Mouse (Mus musculus) CD8-positive naive resting alpha-beta T cell, adult 2 months (primary cell): Measurements from ENCODE around the gene Sult5a1.
A peak's percentile ranks its signal among the peaks of the same experiment; 100 is the strongest.
"Not testable (repeated sequence)": the region's sequence is repeated elsewhere in the genome, so short reads cannot be mapped to it uniquely, and the experiment has no call there.

ENCODE experiments used
- DNase-seq, 2 experiments: peaks; one replicate each; pipeline ENCODE4 v3.0.0; 2022; ENCODE audit warnings: low read depth in 2 of 2, low spot score in 2 of 2

Gene Sult5a1

DNA sequence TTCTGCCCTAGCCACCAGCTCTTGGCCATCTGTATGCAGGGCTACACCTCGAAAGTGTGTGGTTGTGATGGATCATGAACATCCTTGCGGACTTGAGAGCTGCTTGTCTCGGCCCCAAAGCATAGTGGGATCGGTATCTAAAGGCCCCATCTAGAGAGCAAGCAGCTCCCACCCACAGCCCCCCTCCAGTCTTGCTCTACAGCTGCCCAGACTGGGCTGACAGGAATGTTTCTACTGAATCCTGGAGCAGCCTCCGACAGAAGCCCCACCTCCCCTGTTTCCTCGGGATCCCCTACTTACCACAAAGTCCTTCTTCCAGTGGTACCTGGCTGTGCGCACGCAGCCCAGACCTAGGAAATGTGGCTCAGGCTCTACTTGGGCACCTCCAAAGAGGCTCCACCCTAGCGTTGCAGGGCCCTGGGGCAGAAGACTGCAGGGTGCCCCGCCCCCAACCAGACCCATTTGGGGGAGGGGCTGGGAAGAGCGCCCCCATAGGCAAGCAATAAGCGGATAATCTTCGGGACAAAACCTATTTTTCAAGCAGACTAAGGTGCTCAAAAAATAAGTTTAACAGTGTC is at the start of gene Sult5a1:
TSS of gene Sult5a1 (minus strand) at position 428 of the 578 bp plus-strand sequence.
- no peak for DNase-seq

DNA sequence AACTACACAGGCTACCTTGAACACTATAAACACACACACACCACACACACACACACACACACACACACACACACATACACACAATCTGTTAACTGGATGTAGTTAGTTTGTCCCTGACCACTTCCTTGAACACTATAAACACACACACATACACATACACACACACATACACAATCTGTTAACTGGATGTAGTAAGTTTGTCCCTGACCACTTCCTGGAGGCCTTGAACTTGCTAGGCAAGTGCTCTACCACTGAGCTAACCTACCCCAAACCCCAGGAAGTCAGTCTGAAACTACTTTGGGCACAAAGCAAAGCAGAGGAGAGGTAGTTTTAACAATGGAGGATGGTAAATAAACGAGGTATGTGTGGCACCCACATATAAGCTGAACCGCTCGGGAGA is 45.5 kb upstream of the Sult5a1 start:
- DNase-seq: peak in 1 of 2 experiments; percentile 14

DNA sequence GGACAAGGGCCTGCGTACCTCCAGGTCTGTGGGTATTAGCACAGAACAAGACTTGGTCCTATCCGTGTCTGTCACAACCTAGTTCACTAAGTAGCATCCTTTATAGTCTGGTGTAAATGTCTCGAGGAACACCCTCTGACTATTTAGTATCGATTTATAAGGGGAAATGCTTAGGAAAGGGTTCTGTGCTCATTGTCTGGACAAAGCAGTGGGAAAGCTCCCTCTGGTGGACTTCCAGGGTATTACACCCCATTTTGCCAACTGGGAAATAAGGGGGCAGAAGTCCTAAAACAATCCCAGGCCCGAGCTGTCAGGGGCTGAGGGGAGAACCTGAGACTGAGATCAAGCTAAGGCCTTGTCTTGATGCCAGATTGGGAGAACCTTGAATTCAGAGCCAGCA is 44.2 kb upstream of the Sult5a1 start:
- DNase-seq: peak; percentile 74

DNA sequence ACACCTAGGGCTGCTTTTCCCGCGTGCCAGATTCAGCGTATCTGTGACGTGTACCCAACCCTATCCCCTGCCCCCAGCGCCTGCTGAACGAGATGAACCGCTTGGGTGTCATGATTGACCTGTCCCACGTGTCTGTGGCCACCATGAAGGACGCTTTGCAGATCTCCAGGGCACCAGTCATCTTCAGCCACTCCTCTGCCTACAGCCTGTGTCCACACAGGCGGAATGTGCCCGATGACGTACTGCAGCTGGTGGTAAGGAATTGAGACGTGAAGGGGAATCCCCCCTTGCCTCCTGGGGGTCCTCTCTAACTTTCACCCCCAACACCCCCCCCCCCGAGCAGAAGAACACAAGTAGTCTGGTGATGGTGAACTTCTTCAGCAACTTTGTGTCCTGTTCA is 41.7 kb upstream of the Sult5a1 start:
- DNase-seq: no peak

DNA sequence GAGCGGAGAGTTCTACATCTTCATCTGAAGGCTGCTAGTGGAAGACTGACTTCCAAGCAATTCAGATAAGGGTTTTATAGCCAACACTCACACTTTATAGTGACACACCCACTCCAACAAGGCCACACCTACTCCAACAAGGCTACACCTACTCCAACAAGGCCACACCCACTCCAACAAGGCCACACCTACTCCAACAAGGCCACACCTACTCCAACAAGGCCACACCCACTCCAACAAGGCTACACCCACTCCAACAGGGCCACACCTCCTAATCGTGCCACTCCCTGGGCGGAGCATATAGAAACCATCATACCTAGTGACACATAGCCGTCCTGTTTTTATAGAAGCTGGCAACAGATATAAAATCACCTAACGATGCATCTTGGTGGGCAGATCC is 38.9 kb upstream of the Sult5a1 start:
- not testable (repeated sequence) for DNase-seq

DNA sequence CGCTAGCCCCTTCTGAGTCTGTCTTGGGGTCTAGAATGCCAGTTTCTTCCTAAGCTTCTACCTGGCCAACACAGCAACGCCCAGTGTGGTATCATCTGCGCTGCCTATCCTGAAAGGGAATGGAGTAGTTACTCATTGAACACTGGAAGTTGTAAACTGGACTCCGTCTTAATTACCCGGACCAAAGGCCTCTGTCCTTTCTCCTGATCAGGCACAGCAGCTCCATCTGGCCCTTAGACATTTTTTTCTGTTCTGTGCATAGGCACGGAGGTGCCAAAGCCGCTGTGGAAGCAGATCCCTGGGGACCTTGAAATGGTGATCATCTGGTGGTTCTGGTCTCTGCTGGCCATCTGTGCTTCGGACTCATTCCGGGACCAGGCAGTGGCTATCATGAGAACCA is 35.7 kb upstream of the Sult5a1 start:
- no peak for DNase-seq

DNA sequence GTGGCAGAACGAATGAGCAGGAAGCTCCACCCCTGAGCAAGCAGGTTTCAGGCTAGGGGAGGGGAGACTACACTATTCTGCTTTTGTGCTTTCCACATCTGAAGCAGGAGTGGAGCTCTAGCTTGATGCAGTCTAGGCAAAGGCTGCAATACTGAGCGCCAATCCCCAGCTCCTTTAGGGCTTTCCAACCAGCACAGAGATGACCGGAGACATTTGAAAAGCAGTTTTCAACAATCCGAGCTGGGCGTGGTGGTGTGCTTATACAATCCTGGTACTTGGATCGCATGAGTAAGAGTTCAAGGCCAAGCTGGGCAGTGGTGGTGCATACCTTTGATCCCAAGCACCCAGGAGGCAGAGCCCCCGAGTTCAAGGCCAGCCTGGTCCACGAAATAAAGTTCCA is 33.8 kb upstream of the Sult5a1 start:
- DNase-seq: no peak

DNA sequence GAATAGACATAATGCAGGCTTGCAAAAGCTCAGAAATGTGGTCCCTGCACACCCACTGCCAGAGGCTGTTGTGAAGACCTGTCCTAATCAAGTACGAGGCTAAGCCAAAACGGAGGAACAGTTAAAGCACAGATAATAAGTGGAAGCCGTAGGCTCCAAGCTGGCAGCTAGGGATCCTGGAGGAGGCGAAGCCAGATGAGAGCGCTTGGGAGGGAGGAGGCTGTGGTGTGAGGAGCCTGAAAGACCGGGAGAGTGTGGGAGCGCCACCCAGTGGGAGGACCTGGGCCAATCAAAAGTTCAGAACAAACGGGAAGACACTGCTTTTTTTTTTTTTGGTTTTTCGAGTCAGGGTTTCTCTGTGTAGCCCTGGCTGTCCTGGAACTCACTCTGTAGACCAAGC is 32.6 kb upstream of the Sult5a1 start:
- DNase-seq: peak in 1 of 2 experiments; percentile 27

DNA sequence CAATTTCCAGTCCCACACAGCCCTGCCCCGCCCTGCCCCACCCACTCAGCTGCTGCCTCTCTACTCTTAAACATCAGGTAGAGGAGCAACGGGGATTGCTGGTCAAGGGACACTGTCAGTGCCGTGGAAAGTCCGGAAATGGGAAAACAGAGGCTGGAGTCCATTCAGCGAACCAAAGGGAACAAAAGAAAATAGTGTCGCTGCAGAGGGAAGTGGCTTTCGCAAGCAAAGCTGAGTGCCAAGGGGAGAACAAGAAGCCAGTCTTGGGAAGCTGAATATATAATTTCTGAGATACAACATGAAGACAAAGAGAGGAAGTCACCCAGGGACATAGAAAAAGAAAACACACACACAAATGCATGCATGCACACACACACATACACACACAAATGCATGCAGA is 30.7 kb upstream of the Sult5a1 start:
- DNase-seq: no peak

DNA sequence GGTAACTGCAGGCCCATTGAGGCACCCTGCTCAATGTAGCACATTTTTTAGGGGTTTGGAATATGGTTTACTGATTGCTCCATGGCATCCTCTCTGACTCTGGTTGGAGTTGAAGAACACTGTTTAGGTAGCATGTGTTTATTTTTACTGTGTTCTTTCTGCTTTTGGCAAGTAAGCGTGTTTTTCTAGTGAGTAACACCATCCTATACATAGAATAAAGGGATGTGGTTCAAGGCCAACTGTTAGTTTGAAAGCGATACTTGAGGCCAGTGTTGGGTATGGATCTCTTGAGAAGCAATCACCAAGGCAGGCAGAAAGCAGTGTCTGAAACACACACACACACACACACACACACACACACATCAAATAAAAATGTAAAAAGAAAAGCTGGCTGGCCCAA is 29.9 kb upstream of the Sult5a1 start:
- no peak for DNase-seq

DNA sequence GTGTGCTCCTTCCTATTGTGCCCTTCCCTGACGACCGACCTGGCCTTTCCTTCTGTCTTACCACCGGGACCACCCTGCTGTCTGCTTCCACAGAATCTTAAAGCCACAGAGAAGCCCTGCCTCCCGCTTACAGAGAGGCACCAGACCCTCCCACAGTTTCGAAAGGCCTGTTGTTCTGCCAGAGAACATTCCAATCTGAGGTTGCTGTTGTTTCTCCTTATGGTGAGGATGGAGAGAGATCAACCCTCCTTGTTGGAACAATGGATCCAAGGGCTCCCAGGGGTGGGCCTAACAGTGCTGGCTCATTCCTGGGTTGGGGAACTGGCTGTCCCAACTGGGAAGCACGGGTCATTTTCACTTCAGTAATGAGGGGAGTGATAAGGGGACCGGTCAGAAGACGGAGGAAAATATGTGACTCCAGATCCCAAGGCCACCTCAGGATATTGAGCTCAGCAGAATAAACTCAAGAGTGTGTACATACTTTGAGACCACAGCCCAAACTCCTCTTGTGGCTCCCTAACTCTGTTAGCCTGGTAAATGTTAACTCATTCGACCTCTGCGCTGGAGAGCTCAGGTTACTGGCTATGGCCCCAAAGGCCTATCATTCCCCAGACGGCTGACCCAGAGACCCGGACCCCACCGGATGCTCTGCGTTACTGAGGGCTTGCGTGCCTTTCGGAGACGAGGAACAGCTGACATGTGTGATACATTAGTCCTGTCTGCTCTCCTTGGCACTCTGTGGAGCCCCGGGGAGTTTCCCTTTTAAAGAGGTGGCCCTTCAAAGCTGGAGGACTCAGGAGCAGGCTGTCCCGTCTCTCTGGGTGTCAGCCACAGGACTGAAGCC is 27.7 kb upstream of the Sult5a1 start, which contains the start of gene Dpep1:
TSS of gene Dpep1 (plus strand) at position 677 of the 844 bp plus-strand sequence.
- no peak for DNase-seq

DNA sequence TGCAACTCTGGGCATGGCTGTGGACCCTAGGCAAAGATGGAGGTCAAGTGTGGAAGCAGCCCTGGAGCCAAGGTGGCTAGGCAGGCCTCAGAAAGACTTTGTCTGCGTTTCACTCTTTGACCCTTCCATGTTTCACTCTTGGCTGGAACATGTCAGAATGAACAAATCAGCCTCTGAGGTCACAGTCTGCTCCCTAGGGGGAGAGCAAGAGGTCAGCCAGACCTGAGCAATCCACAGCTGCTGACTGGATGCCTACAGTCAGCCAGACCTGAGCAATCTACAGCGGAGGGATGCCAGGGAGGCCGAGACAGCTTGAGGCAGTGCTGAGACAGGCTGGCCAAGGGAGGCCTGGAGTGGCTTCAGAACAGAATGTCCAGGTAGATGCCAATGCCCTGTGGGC is 23.3 kb upstream of the Sult5a1 start:
- DNase-seq: no peak

DNA sequence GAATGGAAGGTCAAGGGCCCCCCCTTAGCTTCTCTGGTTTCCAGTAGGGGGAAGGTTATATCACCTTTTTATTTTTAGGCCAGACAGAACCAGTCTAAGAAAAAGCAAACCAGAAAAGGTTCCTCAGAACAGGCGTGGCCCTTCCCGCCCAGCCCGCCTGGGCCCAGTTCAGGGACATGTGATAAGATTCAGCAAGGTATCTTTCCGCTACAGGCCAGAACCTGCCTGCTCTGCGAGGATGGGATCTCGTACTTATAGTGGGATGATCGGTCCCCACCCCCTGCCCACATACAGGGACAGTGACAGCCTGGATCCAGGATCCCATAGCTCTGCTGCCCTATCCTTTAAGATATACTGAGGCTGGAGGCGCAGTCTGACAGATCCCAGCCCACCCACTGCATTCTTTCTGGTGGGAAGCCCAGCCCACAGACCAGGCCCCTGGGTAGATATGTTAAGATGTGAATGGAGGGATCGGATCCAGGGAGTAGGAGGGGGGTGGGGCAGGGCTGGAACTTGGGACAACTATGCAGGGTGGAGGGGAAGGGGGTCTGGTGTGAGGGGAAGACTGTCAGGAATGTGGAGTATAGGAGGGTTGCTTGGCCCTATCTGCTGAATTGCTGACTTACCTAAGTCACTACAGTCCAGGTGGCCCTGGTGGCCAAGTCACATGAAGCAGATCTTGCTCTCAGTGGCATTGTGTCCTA is 1.9 kb downstream of the Sult5a1 start:
- no peak for DNase-seq

DNA sequence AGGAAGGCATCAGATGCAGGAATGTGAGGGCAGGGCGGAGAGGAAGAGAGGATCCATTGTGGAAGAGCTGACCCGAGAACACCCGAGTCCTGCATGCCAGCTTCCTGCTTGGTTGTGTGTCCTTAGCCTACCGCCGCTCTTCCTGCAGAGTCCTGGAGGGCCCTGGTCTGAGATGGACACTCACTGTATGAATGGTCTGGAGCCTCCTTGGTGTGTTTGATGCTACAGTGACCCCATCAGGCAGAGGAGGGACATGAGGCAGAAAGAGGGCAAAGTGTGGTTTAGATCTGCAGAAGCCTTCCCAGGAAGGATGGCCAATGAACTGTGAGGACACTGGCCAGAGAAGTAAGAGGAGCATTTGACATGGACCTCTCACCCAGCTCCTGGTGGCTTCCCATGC is 2.9 kb downstream of the Sult5a1 start:
- DNase-seq: no peak

DNA sequence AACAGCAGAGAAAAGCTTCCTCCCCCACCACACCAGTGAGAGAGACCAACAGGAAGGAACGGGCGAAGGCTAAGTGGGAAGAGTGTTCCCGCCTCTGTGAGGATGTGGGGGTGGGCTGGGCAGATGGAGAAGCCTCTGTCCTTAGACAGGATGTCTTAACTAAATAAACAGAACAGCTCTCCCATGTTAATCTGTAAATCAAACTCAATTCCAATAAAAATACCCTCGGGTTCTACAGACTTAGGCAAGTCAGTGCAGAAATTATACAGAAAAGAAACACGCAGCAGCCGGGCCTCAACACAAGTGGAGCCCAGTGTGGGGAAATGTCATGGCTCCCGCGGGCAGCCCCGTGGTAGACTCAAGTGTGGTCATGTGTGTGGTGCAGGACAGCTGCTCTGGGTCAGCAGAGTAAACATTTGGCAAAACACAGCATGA is 7.4 kb downstream of the Sult5a1 start:
- DNase-seq: no peak

DNA sequence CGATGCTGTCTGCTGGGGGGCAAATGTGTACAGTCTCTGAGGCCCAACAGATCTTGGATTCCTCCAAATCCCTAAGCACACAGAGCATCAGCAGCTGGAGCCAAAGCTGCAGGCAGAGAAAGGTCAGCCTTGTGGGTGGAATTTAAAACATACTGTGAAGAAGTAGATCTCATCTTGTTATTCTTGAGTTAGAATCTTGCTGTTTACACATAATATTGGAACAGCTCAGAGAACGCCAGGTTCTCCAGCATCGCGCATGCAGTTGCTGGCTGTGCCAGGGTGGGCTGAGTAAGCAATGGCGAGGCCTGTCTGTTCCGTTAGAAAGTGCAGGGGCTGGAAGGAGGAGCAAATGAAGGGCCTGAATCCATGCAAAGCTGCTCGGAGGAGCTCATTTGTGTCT is 11.7 kb downstream of the Sult5a1 start:
- DNase-seq: no peak

DNA sequence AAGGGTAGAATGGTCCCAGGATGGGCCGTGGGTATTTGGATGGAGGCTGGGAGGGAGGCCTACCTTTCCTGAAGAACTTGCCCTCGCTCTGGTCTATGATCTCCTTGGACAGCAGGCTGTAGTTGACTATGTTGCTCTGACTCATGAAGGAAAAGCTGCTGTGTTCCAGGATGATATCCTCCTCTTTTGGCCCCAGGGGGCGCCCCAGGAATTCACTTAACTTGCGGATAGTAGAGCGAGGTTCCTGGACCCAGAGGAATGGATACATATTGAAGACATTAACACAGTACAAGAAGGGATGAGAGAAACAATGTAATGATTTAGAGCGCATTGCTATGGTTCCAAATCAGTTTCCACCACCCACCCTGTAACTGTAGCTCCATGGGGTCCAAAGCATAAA is 12.8 kb downstream of the Sult5a1 start:
- peak in 1 of 2 experiments; percentile 42 for DNase-seq

DNA sequence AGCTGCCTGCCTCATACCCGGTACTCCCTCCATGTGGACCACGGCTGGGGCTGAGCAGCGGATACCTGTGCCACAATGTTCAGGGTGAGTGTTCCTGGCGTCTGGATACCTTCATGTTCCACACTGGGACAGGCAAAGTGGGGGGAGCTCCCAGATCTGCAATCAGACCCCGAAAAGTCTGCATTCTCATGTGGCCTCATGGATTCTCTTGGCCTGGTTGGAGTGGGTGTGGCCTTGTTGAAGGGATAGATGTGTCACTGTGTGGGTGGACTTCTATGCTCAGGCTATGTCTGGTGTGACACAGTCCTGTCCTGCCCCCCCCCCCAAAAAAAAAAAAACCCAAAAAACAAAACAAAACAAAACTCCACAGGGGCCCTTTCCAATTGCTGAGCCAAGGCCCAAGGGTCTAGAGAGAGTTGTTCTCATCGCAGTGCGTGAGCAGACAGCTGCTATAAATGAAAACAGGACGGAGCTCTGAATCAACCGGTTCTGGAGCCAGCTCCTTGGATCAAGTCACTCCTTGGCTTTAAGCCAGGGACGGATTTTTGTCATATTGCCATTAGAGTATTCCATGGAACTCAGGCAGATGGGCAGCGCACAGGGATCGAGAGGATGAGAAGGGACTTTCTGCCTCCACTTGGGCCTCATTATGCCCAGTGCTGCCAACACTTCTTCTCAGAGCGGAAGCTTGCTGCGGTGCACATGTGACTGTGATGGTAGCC is 16.2 kb downstream of the Sult5a1 start:
- DNase-seq: no peak

DNA sequence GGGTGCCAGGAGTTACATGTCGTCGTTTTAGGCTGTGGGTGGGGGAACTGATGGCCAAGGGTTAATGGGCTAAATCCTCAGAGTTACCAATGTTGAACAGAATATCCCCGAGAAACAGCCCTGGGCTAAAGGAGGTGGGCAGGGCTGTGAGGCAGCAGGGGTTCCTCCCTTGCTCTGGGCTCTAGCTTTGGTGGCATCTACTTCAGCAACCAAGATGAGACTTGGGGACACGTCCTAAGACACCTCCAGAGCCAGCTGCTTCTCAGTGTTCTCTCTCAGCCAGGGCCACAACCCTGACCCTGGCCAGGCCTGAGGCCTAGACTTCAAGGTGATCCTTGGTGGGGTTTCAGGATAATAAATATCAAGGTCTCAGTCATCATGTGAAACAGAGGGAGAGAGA is 19.4 kb downstream of the Sult5a1 start:
- no peak for DNase-seq

DNA sequence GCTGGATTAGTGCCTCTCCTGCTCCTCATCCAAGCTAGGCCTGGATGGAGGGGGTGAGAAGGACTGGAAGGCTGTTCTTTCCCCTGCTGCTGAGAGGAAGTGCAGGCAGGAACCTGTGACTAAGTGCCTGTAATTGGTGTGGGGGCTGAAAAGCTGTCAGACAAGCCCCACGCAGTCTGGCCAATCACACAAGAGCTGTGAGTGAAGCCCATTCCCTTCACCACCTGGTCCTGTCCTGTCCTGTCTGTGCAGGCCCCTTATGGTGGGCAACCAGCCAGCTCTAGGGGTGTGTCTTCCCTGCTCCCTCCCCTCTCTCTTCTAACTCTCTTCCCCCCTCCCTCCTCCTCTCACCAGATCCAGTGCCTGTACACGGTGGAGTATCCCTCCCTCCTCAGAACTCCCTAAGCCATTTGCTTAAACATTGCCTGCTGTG is 20.5 kb downstream of the Sult5a1 start:
- DNase-seq: no peak

DNA sequence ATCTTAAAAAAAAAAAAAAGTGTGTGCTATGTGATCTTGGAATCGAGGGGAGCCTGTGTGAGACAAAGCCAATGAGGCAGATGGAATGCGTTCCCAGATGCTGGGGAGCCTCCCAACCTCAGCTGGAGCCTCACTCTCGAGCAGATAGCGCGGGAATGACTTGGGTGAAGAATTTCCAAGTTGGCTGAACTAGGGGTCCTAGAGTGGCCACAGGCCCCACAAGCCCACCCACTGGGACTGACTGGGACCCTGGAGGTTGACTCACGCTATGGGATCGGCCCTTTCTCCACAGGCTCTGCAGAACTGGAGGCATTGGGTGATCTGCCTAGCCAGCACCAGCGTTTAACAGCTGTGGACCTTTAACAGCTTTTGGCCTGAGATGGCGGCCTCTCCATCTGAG is 21.8 kb downstream of the Sult5a1 start:
- no peak for DNase-seq
